Mouse (Mus musculus) stomach, postnatal 0 days (tissue): ENCODE measurements at regions not wholly inside any gene's neighbourhood (a gene's known extent, or its start where the extent isn't known, plus 50 kb on each side); places are given as distances from the start of the nearest gene placed in this dataset.
A peak's percentile ranks its signal among the peaks of the same experiment; 100 is the strongest.

Experiments
- ATAC-seq: fragments of 200-750 bp; cut with Nextera tagmentation; 2 replicates; pipeline ENCODE4 v1.8.0; 2017; ENCODE audit not compliant: low FRiP score, low TSS enrichment
- DNase-seq: peaks from one replicate; pipeline ENCODE4 v3.0.0-alpha.2; 2016; ENCODE audit warnings: low spot score
- H3K27ac ChIP-seq: fragments of 300-500 bp; sonication (generic); replicated peaks from 2 replicates; pipeline ENCODE4 v1.5.1; 2014; ENCODE audit warnings: mild to moderate bottlenecking, control low read depth
- H3K27me3 ChIP-seq: fragments of 300-500 bp; sonication (generic); 2 replicates; pipeline ENCODE4 v1.6.1; 2014; ENCODE audit warnings: low read length; ENCODE audit not compliant: control insufficient read depth, insufficient read depth
- H3K36me3 ChIP-seq: fragments of 300-500 bp; sonication (generic); 2 replicates; pipeline ENCODE4 v1.6.1; 2014; ENCODE audit warnings: low read length, mixed read lengths; ENCODE audit not compliant: control insufficient read depth, insufficient read depth
- H3K4me1 ChIP-seq: fragments of 300-500 bp; sonication (generic); replicated peaks from 2 replicates; pipeline ENCODE4 v1.6.1; 2014; ENCODE audit warnings: antibody characterized with exemption; ENCODE audit not compliant: control insufficient read depth, insufficient read depth
- H3K4me2 ChIP-seq: fragments of 300-500 bp; sonication (generic); replicated peaks from 2 replicates; pipeline ENCODE4 v1.6.1; 2014; ENCODE audit warnings: low read depth, mild to moderate bottlenecking, control low read depth, moderate library complexity
- H3K4me3 ChIP-seq: fragments of 300-500 bp; sonication (generic); 2 replicates; pipeline ENCODE4 v1.5.1; 2014; ENCODE audit warnings: low read depth, low read length, control low read depth
- H3K9ac ChIP-seq: fragments of 300-500 bp; sonication (generic); 2 replicates; pipeline ENCODE4 v1.6.1; 2014; ENCODE audit warnings: mild to moderate bottlenecking, low read length, control low read depth, mixed read lengths
- H3K9me3 ChIP-seq: fragments of 300-500 bp; sonication (generic); 2 replicates; pipeline ENCODE4 v1.6.1; 2016; ENCODE audit warnings: low read length; ENCODE audit not compliant: control insufficient read depth
- CTCF ChIP-seq: IDR thresholded peaks from 2 replicates; pipeline ENCODE4 v1.5.1; 2016; ENCODE audit warnings: antibody characterized with exemption, low read depth, mild to moderate bottlenecking, moderate library complexity
- EP300 ChIP-seq: optimal IDR thresholded peaks from 2 replicates; pipeline ENCODE3; 2016; ENCODE audit warnings: antibody characterized with exemption
- WGBS: fragments of 180-500 bp; shearing (Covaris S2); extraction: QIAGEN DNeasy Blood & Tissue Kit; methylation state at CpG from one replicate; pipeline ENCODE4 v1.1.7; 2014; 5-methylcytosine and 5-hydroxymethylcytosine counted together

- Histone ChIP-seq H3K9ac (no peak overlapping the region), H3K4me3 (no peak overlapping the region), H3K4me1 (no peaks in the 10 kb centered on the region), H3K27me3 (no peaks in the 10 kb centered on the region), H3K9me3 (no peaks in the 10 kb centered on the region), H3K36me3 (no peaks in the 10 kb centered on the region), H3K4me2 (no peak overlapping the region), H3K27ac (no peak overlapping the region)
- DNase-seq (no peak), ATAC-seq (no peak)
- 91% methylated on average over 3 of the region's 3 CpGs for WGBS
- TF ChIP-seq CTCF (no peak), EP300 (no peak)
Observed at GRCm38 (mm10) chr5:75382138-75382537, 192.6 kb upstream of the Kit start.

DNA sequence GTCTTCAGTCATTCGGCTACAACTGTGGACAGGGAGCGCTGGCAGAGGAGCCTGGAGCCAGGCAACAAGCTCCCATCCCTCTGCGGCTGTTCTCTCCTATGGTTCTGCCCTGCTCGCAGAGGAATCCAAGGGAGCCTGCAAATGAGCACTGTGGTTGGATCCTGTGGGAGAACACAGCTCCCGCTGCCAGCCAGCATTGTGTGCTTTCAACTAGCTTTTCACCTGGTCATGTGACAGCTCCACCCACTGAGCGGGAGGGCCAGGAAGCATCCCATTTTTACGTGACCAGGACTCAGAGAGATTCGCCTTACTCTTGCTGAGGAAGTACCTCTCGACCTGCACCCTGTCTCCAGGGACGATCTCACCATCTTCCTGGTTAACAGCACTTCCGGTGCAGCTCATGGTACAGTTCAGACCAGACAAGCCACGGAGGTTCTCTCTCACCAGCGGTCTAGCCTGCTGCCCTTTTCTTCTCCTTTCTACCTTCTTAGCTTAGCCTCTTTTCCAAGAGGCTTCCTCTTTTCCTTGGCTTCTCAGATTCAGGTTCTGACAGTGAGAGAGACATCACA, 186.7 kb upstream of the Kit start:
- WGBS: 47% methylated on average over 13 of the region's 13 CpGs
- peak; percentile 50 for DNase-seq
- ATAC-seq: peak; percentile 48; the same call in 1 of the 2 replicates

DNA sequence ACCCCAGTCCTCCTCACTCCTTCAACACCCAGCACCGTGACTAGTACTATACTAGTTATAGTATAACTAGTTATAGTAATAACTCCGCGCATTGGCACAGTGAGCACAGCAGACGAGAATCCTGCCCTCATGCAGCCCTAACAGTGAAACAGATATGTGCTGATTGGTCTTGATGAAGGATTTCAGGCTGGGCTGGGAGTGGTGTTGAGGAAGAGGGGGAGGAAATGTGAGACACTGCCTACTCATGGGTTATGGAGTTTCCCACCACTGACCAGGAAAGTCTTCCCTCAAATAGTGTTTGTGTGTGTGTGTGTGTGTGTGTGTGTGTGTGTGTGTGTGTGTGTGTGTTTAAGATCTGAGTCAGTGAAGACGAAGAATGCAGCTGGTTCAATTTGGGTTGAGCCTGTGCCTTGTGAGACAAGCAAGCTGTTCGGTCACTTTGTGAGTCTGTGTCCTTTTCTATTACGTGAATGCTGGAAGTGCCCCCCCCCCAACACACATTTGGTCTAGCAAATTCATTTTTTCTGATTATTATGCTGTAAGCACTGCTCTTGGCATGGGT, 185.9 kb upstream of the Kit start:
- WGBS: 55% methylated on average over 7 of the region's 7 CpGs
- no peaks in the 10 kb centered on the region for H3K27me3 ChIP-seq
- no peaks in the 10 kb centered on the region for H3K9me3 ChIP-seq
- no peak overlapping the region for H3K27ac ChIP-seq
- ATAC-seq: 0 out of 2 replicates have a peak, but pooled peaks have one; percentile 17
- 0 out of 2 replicates have a peak, but pooled peaks cover 2% of the 10 kb centered on the region for H3K4me1 ChIP-seq
- no peak overlapping the region for H3K4me2 ChIP-seq
- H3K36me3 ChIP-seq: no peaks in the 10 kb centered on the region
- no peak for TF ChIP-seq EP300
- TF ChIP-seq CTCF: no peak
- H3K9ac ChIP-seq: no peak overlapping the region
- no peak for DNase-seq
- H3K4me3 ChIP-seq: no peak overlapping the region

More for the DNA sequence above, 186.7 kb upstream of the Kit start:
- H3K27ac ChIP-seq: no peak overlapping the region
- 0 out of 2 replicates have a peak, but pooled peaks cover 2% of the 10 kb centered on the region for H3K4me1 ChIP-seq
- H3K27me3 ChIP-seq: no peaks in the 10 kb centered on the region
- TF ChIP-seq EP300 (no peak), CTCF (no peak)
- peak overlapping the region; percentile 14; the same call in 1 of the 2 replicates for H3K4me2 ChIP-seq
- H3K36me3 ChIP-seq: no peaks in the 10 kb centered on the region
- no peaks in the 10 kb centered on the region for H3K9me3 ChIP-seq
- H3K9ac ChIP-seq: no peak overlapping the region
- H3K4me3 ChIP-seq: no peak overlapping the region

DNA sequence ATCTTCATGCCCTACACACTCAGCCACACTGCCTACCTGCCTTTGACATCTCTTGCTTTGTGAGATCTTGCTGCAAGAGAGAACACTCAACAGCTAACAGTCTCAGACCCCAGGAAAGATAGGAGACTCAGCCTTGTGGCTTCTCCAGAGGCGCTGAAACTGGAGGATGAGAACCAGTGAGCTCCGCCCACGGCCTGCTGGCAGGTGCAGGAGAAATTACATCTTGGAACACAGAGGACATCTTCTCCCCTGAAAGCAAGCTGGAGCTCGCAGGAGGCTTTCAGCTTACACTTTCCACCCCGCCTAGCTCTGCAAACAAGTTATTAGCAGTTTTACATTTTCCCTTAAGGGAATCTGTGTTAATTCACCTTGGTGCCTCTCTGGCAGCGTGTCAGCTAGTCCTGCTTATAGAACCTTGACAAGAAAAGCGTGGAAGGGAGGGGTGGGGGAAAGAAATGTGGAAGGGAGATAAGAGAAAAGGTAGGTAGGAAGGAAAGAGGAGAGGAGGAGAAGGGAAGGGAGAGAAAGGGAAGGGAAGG, 185.2 kb upstream of the Kit start:
- H3K9ac ChIP-seq: no peak overlapping the region
- WGBS: 46% methylated on average over 7 of the region's 7 CpGs
- no peak for DNase-seq
- no peak overlapping the region for H3K4me2 ChIP-seq
- no peak overlapping the region for H3K4me3 ChIP-seq
- no peaks in the 10 kb centered on the region for H3K36me3 ChIP-seq
- ATAC-seq: no peak
- 0 out of 2 replicates have a peak, but pooled peaks cover 2% of the 10 kb centered on the region for H3K4me1 ChIP-seq
- H3K27ac ChIP-seq: no peak overlapping the region
- TF ChIP-seq EP300: no peak
- TF ChIP-seq CTCF: no peak
- no peaks in the 10 kb centered on the region for H3K9me3 ChIP-seq
- H3K27me3 ChIP-seq: no peaks in the 10 kb centered on the region

DNA sequence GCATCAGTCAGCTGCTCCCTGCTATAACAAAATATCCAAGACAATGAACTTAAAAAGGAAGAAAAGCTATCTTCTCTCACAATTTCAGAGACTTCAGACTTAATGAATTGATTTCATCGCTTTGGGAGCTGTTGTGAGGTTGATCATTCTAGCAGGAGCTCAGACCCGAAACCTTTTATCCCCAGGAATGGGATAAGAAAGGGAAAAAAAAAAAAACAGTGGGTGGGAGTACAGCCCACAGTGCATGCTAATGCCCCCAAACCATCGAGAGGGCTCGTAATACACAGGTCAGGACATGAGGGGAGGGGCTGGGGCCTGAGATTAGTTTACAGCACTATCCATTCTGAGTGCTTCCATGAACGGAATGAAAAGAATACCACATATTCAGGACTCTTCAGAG, 175.9 kb upstream of the Kit start:
- H3K27me3 ChIP-seq: no peaks in the 10 kb centered on the region
- peaks cover 3% of the 10 kb centered on the region; the same call in 1 of the 2 replicates for H3K4me1 ChIP-seq
- H3K9me3 ChIP-seq: no peaks in the 10 kb centered on the region
- TF ChIP-seq CTCF: no peak
- no peak for TF ChIP-seq EP300
- no peak overlapping the region for H3K9ac ChIP-seq
- H3K27ac ChIP-seq: no peak overlapping the region
- WGBS: 82% methylated on average over 5 of the region's 5 CpGs
- H3K4me2 ChIP-seq: no peak overlapping the region
- H3K4me3 ChIP-seq: no peak overlapping the region
- DNase-seq (no peak), ATAC-seq (no peak)
- no peaks in the 10 kb centered on the region for H3K36me3 ChIP-seq

DNA sequence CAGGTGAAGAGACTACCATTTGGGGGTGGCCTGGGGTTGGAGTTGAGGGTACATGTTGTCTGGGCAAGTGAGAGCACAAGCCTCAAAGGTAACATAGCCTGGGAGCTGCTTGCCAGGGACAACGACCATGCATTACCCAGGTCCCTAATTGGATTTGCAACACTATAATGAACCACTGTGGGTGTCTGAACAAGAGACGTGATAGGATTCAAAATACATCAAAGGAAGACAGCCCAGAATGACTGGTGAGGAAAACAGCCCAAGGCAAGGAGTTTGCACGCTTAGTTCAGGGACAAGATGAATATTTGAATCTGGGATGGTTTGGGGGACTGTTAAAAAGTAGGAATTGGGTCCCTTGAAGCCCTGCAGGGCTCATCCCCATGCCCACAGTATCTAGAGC, 173.0 kb upstream of the Kit start:
- DNase-seq: no peak
- H3K27me3 ChIP-seq: no peaks in the 10 kb centered on the region
- H3K27ac ChIP-seq: no peak overlapping the region
- TF ChIP-seq EP300: no peak
- TF ChIP-seq CTCF: no peak
- H3K36me3 ChIP-seq: no peaks in the 10 kb centered on the region
- ATAC-seq: no peak
- no peak overlapping the region for H3K4me3 ChIP-seq
- H3K4me2 ChIP-seq: no peak overlapping the region
- no peaks in the 10 kb centered on the region for H3K9me3 ChIP-seq
- H3K9ac ChIP-seq: no peak overlapping the region
- H3K4me1 ChIP-seq: peaks cover 5% of the 10 kb centered on the region; the same call in 1 of the 2 replicates
- WGBS: 80% methylated on average over 3 of the region's 3 CpGs
